Mouse (Mus musculus) naive thymus-derived CD4-positive, alpha-beta T cell, adult 2 months (primary cell): ENCODE results near the gene Fam76a.
"Not testable (repeated sequence)": the region's sequence is repeated elsewhere in the genome, so short reads cannot be mapped to it uniquely, and the experiment has no call there.

Experiments used
- DNase-seq: peaks from one replicate; pipeline ENCODE4 v3.0.0-alpha.2; 2011; ENCODE audit warnings: low read depth

Fam76a gene

DNA sequence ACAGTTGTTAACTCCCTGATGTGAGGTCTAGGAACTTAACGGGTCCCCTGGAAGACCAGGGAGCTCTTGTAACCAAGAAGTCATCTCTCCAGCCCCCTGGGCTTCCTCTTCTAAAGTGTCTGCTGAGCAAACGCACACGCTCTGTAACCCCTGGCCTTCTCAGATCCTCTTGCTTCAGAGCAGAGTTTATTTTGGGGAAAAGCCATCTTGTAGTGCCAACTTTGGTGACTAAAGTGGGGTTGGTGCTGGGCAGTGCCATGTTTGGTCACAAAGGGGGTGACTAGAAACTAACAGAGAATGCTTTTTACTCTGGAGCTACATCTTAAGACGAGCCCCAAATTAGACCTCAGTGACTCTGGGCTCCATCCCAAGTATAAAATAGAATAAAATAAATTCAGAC, 22.4 kb upstream of the Fam76a start:
- DNase-seq: peak; percentile 36

DNA sequence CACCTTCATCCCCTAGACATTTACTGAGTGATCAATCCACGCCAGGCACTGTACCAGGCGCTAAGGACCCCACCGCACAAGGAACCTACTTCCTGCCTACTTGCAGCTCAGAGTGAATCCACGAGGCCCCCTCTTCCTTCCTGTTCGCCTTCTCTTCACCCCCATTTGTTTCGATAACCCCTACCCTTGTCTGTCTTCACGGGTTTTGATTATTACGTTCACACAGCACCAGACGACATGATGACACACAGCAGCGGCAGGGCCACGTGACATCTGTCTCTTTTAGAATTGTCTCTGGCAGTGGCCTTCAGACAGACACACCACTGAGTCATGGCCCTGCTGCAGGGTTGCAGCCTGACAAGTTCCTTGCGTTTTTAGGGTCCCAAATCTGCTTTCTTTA, 21.7 kb upstream of the Fam76a start:
- DNase-seq: peak; percentile 70

- DNase-seq: no peak
These were observed 20.7 kb upstream of the Fam76a start for GRCm38 (mm10) chr4:132943088-132943487.

GRCm38 (mm10) chr4:132941012-132941729, 18.8 kb upstream of the Fam76a start:
- DNase-seq: no peak

DNA sequence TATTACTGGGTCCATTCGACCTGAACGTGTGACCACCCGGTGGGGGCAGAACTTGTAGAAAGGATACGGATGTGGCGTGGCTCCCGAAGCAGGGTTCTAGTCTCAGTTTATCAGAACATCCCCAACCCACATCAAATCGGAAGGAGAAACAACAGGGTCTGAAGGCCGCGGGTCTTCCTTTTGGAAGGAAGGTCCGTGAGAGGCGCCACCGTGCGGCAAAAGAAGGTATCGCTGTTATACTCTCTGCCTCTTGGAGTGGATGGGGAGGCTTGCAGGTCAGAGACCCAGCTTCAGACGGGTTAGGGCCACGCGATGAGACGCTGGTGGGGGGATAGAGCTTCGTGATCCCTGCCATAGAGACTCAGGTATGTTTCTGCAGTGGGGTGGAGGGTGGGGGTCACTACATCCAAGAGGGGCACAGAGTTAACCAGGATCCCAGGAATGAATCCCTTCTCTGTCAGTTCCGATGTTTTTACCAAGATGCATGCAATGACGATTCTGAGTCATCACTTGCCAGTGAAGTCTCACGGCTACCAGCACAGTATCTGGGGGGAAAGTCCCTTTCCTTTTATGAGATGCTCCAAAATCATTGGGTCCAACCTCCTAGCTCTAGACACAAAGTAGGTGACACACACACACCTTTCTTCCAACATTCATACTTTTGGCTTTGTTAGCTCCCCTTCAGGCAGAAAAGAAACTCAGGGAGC, 17.2 kb upstream of the Fam76a start:
- peak; percentile 81 for DNase-seq

GRCm38 (mm10) chr4:132938181-132938941, 16.0 kb upstream of the Fam76a start:
- no peak for DNase-seq

DNA sequence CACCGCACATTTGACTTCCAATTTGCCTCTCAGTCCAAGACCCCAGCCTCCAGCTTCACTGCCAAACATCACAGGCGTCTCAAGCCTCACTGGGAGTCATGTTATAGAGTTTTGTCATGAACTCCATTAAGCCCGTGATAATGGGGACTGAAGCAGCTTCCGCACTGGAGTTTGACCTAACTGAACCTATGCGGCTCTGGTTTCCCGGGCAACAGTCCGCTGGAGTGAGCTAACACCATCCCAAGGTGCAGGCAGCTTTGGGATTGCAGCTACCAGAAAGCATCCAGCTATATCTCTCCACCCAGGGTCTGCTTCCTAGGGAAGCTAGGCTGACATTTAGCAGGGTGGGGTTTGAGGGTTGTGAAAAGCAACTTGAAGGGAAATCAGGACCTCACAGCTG, 12.3 kb upstream of the Fam76a start:
- DNase-seq: no peak

- no peak for DNase-seq
These were observed 10.5 kb upstream of the Fam76a start for GRCm38 (mm10) chr4:132932752-132933404.

- peak; percentile 85 for DNase-seq
These were observed 8.4 kb upstream of the Fam76a start for GRCm38 (mm10) chr4:132930784-132931183.

- DNase-seq: not testable (repeated sequence)
These were observed 4.2 kb upstream of the Fam76a start for GRCm38 (mm10) chr4:132926520-132926919.

DNA sequence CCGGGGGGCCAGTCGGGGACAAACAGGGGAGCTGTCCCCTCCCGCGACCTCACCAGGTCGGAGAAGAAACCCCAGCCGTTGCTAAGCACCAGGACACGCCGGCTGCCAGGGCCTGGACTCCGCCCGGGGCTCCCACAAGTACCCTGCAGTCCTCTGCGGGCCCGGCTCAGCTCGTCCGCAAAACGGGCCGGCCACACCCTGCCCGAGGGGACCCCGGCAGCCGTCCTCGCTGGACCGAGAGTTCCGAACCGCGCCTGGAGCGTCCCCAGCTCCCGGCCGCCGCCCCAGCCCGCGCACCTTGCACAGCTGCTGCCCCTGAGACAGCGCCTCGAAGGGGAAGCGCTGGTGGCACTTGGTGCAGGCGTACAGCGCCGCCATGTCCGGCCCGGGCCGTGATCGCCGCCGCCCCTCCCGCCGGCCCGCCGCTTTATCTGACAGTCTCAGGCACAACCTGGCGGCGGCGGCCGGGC, 262 bp downstream of the Fam76a start:
- no peak for DNase-seq

DNA sequence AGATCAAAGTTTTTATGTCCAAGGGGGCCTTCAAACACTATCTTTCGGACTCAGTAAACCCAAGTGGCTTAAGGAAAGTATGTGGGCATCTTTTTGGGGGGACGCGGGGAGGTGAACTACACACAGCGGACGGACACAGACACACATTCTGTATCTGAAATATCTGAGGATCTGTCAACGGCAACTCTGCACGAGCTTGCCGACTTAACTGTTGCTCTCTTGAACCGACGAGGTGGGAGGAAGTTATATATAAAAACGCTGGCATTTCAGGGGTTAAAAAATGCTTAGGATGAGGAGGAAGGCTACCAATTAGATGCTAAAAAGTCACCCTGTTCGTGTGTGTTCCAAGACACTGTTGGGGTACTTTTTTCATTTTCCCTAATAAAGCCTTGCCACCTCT, 870 bp downstream of the Fam76a start:
- DNase-seq: no peak

GRCm38 (mm10) chr4:132920171-132920570, 2.2 kb downstream of the Fam76a start:
- no peak for DNase-seq

DNA sequence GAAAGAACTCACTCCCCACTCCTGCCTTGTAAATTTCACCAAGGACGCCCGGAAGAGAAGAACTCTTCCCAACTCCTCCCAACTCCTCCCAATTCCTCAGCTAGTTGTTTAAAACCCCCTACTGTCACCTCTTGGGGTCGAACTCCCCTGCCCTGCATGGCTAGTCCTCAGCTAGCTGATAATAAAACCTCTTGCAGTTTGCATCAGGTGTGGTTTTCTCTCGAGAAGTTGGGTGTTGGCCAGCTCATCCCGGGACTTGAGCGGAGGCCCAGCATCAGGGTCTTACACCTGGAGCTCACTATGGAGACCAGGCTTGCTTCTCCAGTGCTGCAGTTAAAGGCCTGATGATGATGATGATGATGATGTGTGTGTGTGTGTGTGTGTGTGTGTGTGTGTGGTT, 3.9 kb downstream of the Fam76a start:
- not testable (repeated sequence) for DNase-seq

GRCm38 (mm10) chr4:132912156-132912555, 10.2 kb downstream of the Fam76a start:
- no peak for DNase-seq

DNA sequence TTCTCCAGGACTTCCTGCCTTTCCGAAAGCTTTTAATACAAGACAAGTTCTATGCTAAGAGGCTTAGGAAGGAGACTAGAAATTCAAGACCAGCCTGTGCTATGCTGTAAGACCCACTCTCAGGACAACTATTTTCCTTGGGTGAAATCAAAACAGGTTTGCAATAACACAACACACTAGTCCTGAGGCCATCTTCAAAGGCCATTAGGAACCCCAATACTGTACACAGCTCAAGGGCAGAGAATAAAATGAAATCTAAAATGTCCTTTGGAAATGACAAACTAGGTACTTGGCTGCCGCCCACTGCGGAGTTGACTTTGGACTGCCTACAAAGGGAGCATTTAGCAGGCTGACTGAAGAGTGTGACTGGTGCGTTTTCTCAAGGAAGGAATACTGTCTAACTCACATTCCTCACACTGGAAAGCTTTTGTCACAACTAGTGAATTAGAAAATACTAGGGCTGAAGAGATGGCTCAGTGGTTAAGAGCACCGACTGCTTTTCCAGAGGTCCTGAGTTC, 16.5 kb downstream of the Fam76a start:
- DNase-seq: no peak

DNA sequence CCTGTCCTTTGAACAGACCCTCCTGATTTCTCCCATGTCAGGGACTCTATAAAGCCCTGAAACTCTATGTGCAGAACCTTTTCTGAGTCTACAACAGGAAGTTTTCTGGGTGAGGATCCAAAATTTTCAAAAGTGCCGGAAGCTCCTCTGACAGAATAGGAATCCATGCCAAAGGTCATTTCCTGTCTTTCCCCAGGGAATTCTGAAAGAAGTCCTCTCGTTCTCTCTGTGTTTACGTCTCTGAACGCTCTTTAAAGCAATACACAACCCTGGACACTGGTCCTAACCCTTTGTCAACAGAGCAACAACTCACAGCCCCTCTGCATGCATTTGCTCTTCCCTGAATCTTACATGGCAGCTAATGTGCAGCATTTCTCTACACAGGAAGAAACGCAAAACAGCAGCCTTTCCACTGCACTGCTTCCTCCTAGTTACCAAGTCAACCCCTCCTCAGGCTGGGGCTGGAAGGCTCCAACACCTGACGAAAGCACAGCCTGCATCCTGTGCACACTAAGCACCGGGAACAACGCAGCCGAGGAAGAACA, 17.5 kb downstream of the Fam76a start:
- DNase-seq: no peak

- DNase-seq: no peak
These were observed 18.3 kb downstream of the Fam76a start for GRCm38 (mm10) chr4:132904071-132904470.

- peak; percentile 32 for DNase-seq
These were observed 24.2 kb downstream of the Fam76a start for GRCm38 (mm10) chr4:132898197-132898596.

DNA sequence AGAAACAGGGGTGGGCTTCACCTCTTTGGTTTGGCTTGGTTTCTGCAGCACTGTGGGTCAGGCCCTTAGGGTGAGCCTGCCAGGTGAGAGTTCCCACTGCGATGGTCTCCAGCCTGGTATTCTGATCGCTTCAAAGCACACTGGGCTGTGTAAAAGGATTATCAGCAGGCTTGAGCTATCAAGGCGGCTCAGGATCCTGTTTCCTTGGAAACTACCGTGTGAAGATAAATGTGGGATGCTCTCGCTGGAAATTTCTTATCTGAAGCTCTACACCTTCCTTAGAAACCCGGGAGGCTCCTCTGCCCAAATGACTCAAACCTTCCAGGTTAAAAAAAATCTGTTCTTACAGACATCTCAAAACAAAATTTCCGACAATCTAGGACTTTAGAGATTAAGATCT, 28.0 kb downstream of the Fam76a start:
- DNase-seq: no peak

DNA sequence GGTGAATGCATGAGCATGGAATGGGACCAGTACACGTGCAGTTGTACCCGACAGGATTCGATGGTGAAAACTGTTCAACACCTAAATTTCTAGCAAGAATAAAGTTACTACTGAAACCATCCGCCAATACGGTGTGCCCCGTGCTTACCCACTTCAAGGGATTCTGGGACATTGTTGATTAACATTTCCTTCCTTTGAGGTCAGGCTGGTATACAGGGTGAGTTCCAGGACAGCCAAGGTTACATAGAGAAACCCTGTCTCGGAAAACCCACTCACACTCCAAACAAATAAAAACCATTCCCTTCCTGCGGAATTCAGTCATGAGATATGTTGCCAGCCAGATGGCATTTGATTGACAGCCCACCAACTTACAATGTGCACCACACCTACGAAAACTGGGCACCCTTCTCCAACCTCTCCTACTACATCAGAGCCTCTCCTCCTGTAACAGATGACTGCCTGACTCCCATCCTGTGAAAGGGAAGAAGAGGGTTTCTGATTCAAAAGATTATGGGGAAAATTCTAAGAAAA, 37.4 kb downstream of the Fam76a start:
- DNase-seq: no peak
